Mouse (Mus musculus) midbrain, embryonic 11.5 days (tissue): Measurements from ENCODE around the gene Ecm2. TPM values are rescaled to one million over a fixed set of nuclear protein-coding genes. Genes with fewer than 3 reads are reported as not detected.
A peak's percentile ranks its signal among the peaks of the same experiment; 100 is the strongest.

Experiments
- ATAC-seq: fragments of 200-750 bp; cut with Nextera tagmentation; 2 replicates; pipeline ENCODE4 v1.8.0; 2017; ENCODE audit warnings: moderate TSS enrichment, moderate library complexity; ENCODE audit not compliant: low FRiP score
- DNase-seq: peaks from one replicate; pipeline ENCODE4 v3.0.0; 2015; ENCODE audit warnings: low spot score; ENCODE audit errors: missing footprints
- H3K27ac ChIP-seq: fragments of 300-500 bp; sonication (generic); 2 replicates; pipeline ENCODE4 v1.5.1; 2014; ENCODE audit warnings: low read depth, low read length
- H3K27me3 ChIP-seq: fragments of 300-500 bp; sonication (generic); 2 replicates; pipeline ENCODE4 v1.6.1; 2014; ENCODE audit warnings: mild to moderate bottlenecking, low read length, moderate library complexity, mixed read lengths; ENCODE audit not compliant: control insufficient read depth, insufficient read depth
- H3K36me3 ChIP-seq: fragments of 300-500 bp; sonication (generic); 2 replicates; pipeline ENCODE4 v1.6.1; 2014; ENCODE audit warnings: mild to moderate bottlenecking, low read length, moderate library complexity, mixed read lengths; ENCODE audit not compliant: control insufficient read depth, insufficient read depth
- H3K4me1 ChIP-seq: fragments of 300-500 bp; sonication (generic); 2 replicates; pipeline ENCODE4 v1.6.1; 2014; ENCODE audit warnings: low read length; ENCODE audit not compliant: control insufficient read depth, insufficient read depth
- H3K4me2 ChIP-seq: fragments of 300-500 bp; sonication (generic); 2 replicates; pipeline ENCODE4 v1.6.1; 2014; ENCODE audit warnings: mild to moderate bottlenecking, moderate library complexity
- H3K4me3 ChIP-seq: fragments of 300-500 bp; sonication (generic); 2 replicates; pipeline ENCODE4 v1.5.1; 2014; ENCODE audit warnings: low read depth, low read length
- H3K9ac ChIP-seq: fragments of 300-500 bp; sonication (generic); 2 replicates; pipeline ENCODE4 v1.6.1; 2014; ENCODE audit warnings: low read length
- H3K9me3 ChIP-seq: fragments of 300-500 bp; sonication (generic); 2 replicates; pipeline ENCODE4 v1.6.1; 2016; ENCODE audit warnings: low read length; ENCODE audit not compliant: control insufficient read depth
- WGBS: fragments of 180-500 bp; shearing (Covaris S2); extraction: QIAGEN DNeasy Blood & Tissue Kit; methylation state at CpG from one replicate; pipeline ENCODE4 v1.1.7; 2014; 5-methylcytosine and 5-hydroxymethylcytosine counted together
- polyA plus RNA-seq: library from polyadenylated mRNA; unstranded; fragments of >200 nt; fragmentation: Nextera tagmentation; extraction: Ambion mirVana; gene quantifications from 2 replicates; pipeline ENCODE4 v1.2.1, GENCODE M21; 2014

Ecm2 gene
- polyA plus RNA-seq, 1 experiment from 2014 or later, result 1.2 TPM

DNA sequence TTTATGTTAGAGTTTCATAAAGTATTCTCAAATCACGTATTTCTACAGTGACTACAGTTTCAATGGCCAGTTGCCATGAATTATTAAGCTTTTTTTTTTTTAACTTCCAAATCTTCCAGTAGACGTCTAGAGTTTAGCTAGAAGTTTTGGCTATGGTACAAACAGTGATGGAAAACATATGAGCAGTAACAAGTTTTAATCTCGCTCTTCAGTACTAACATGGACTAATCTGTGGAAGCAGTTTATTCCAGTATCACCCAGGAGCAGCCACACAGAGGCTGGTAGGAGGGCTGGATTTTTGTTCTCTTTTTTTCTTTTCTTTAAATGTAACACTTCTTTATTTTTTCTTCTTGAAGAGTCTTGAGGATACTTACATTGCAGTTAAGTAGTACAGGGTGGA is 39.7 kb downstream of the Ecm2 start, which contains the start of gene Aspn:
Gene Aspn, plus strand, starts transcription at position 165 of the 400 bp plus-strand sequence.
- no peaks in the 10 kb centered on the region for H3K4me1 ChIP-seq
- no peak within 1 kb of the TSS for H3K9ac ChIP-seq
- 82% methylated on average over 3 of the region's 3 CpGs for WGBS
- DNase-seq (no peak), ATAC-seq (no peak)
- no peak within 1 kb of the TSS for H3K4me3 ChIP-seq
- H3K36me3 ChIP-seq, result no peaks in the 10 kb centered on the region
- no peak within 1 kb of the TSS for H3K27ac ChIP-seq
- no peaks in the 10 kb centered on the region for H3K9me3 ChIP-seq
- H3K27me3 ChIP-seq, result no peaks in the 10 kb centered on the region
- no peak within 1 kb of the TSS for H3K4me2 ChIP-seq

DNA sequence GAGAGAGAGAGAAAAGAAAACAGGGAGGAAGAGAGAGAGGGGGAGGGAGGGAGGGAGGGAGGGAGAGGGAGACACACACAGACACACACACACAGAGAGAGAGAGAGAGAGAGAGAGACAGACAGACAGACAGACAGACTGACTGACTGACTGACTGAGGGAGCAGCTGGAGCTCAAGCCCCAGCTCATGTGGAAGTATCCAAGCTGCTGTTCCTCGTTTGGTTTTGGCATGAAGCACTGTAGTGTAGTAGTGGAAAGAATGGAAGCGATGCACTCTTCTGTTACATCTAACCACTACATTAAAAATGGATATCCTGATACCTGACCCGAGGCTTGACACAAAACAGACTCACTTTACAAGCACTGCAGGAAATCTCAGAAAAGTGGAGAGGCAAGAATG is 41.0 kb downstream of the Ecm2 start:
- ATAC-seq, result no peak
- H3K4me2 ChIP-seq, result no peak overlapping the region
- no peaks in the 10 kb centered on the region for H3K4me1 ChIP-seq
- H3K9ac ChIP-seq, result no peak overlapping the region
- H3K27ac ChIP-seq, result no peak overlapping the region
- H3K27me3 ChIP-seq, result no peaks in the 10 kb centered on the region
- H3K9me3 ChIP-seq, result no peaks in the 10 kb centered on the region
- no peak for DNase-seq
- WGBS, result 58% methylated on average over 3 of the region's 3 CpGs
- H3K4me3 ChIP-seq, result no peak overlapping the region
- H3K36me3 ChIP-seq, result no peaks in the 10 kb centered on the region

DNA sequence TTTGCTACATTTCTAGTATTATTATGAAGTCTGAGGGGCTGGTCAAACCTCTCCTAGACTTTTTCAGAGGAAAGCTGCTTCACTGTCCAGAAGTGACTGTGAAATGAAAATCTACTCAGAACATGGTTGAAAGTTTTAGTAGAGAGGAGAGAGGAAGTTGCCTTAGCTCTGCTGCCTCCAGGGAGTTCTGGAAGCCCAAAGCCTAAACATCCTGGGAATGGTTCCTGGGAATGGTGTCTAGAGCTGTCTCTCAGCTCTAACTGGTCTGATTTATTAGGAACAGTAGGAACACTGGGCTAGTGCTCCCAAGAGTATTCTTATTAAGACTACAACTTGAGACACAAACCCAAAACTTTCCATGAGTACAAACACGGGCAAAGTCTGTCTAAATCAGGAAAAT is 41.9 kb downstream of the Ecm2 start:
- H3K9me3 ChIP-seq, result no peaks in the 10 kb centered on the region
- no peaks in the 10 kb centered on the region for H3K27me3 ChIP-seq
- H3K4me2 ChIP-seq, result no peak overlapping the region
- no peak overlapping the region for H3K27ac ChIP-seq
- DNase-seq, result no peak
- no peak overlapping the region for H3K9ac ChIP-seq
- ATAC-seq, result no peak
- H3K4me1 ChIP-seq, result no peaks in the 10 kb centered on the region
- no peak overlapping the region for H3K4me3 ChIP-seq
- 83% methylated on average over 1 of the region's 1 CpGs for WGBS
- no peaks in the 10 kb centered on the region for H3K36me3 ChIP-seq

DNA sequence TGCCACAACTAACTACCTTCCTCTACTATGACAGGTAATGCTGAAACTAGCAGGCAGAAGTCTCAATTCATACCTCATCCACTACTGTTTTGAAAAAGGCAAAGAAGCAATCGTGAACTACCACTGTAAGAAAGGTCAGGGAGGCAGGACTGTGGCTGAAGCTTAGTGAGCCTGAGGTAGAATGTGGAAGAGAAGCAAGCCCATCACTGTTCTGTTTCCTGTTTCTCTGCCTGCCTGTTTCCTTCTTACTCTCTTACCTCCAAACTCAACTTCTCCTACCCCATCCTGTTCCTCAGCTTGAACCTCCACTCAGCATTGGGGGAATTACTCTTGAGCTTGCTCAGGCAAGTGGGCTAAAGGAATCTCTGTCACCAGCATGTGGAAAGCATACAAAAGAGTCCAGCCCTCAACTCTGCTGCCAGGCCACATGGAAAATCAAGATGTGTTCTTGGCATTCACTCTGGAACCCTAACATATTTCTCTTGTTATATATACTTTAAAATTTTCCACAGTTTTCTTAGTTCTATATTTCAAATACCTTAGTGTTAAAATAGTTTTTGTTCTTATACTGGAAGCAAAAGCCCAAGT is 43.0 kb downstream of the Ecm2 start:
- ATAC-seq (no peak), DNase-seq (no peak)
- no peak overlapping the region for H3K9ac ChIP-seq
- H3K27me3 ChIP-seq, result no peaks in the 10 kb centered on the region
- H3K27ac ChIP-seq, result no peak overlapping the region
- H3K4me2 ChIP-seq, result no peak overlapping the region
- H3K36me3 ChIP-seq, result no peaks in the 10 kb centered on the region
- no peaks in the 10 kb centered on the region for H3K9me3 ChIP-seq
- WGBS, result 71% methylated on average over 1 of the region's 1 CpGs
- no peaks in the 10 kb centered on the region for H3K4me1 ChIP-seq
- H3K4me3 ChIP-seq, result no peak overlapping the region

DNA sequence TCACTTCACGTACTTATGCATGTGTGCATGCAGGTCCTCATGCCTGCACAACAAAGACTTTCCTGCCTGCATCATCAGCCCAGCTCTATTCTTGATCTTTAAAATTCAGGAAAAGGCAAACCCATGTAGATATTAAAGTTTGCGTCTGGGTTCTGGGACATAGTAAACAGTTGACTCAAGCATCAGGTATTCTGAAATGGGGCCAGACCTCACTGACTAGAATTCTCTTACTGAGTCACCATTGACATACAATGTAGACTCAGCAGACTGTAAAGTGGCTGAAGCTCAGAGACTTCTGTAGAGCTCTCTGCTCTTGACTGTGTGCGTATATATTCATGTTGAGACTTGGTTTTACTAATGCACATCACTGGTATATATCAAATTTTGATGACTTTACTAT is 45.0 kb downstream of the Ecm2 start:
- H3K9me3 ChIP-seq, result no peaks in the 10 kb centered on the region
- H3K36me3 ChIP-seq, result no peaks in the 10 kb centered on the region
- no peak for ATAC-seq
- no peak overlapping the region for H3K4me3 ChIP-seq
- DNase-seq, result no peak
- 91% methylated on average over 3 of the region's 3 CpGs for WGBS
- no peak overlapping the region for H3K4me2 ChIP-seq
- H3K27ac ChIP-seq, result no peak overlapping the region
- no peaks in the 10 kb centered on the region for H3K27me3 ChIP-seq
- no peak overlapping the region for H3K9ac ChIP-seq
- no peaks in the 10 kb centered on the region for H3K4me1 ChIP-seq

DNA sequence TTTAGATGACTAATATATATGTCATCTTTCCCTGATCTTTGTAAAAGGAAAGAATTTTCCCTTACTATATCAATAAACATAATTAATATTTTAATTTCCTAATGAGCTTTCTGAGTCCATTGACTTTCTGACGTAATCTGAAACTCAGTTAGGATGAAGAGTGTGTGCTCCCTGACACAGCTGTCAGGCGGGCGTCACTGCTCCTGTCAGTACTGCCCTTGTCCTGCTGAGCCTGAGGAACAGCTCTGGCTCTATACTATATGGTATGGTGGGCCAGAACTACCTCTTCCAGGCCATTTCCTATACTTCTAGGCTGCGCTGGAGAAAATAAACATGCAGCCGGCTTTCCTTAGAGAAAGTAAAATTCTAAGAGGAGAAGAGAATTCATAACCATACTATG is 49.9 kb downstream of the Ecm2 start:
- ATAC-seq, result no peak
- DNase-seq, result no peak
- Histone ChIP-seq H3K9me3 (no peaks in the 10 kb centered on the region), H3K36me3 (no peaks in the 10 kb centered on the region), H3K9ac (no peak overlapping the region), H3K4me3 (no peak overlapping the region), H3K27ac (no peak overlapping the region), H3K4me2 (no peak overlapping the region), H3K4me1 (no peaks in the 10 kb centered on the region), H3K27me3 (no peaks in the 10 kb centered on the region)
- WGBS, result 83% methylated on average over 5 of the region's 5 CpGs

DNA sequence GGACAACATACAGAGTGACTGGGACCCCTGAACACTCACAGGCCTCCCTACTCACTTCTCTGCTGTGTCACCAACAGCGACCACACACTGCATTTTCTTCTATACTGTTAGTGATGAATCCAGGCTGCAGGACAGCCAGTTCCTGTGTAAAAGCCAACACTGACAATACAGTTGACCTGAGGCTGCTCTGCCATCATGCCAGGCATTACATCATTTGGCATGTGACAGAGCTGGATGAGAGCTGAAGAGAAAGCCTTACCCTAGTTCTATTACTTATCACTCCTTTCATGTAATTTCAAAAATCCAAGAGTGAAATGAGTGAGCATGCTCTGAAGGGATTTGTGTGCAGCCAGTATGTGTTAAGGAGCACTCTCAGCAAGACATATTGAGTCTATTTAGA is 51.6 kb downstream of the Ecm2 start:
- Histone ChIP-seq H3K27ac (no peak overlapping the region), H3K4me1 (no peaks in the 10 kb centered on the region), H3K36me3 (no peaks in the 10 kb centered on the region), H3K9ac (no peak overlapping the region), H3K27me3 (no peaks in the 10 kb centered on the region), H3K4me3 (no peak overlapping the region), H3K4me2 (no peak overlapping the region), H3K9me3 (no peaks in the 10 kb centered on the region)
- no peak for ATAC-seq
- 86% methylated on average over 1 of the region's 1 CpGs for WGBS
- DNase-seq, result no peak

DNA sequence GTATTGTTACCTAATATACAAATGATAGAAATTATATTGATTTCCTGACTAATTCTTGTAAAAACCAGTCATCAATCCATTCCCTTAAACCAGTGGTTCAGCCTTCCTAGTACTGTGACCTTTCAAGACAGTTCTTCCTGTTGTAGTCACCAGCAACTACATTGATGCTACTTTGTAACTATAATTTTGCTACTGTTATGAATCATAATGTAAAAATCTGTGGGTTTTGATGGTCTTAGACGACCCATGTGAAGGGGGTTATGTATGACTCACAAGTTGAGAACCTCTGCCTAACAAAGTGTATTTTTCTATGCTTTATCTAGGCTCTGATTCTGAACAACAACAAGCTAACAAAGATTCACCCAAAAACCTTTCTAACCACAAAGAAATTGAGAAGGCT is 52.3 kb downstream of the Ecm2 start:
- Histone ChIP-seq H3K27ac (no peak overlapping the region), H3K9me3 (no peaks in the 10 kb centered on the region), H3K4me3 (no peak overlapping the region), H3K9ac (no peak overlapping the region), H3K4me2 (no peak overlapping the region), H3K4me1 (no peaks in the 10 kb centered on the region), H3K36me3 (no peaks in the 10 kb centered on the region), H3K27me3 (no peaks in the 10 kb centered on the region)
- 80% methylated on average over 1 of the region's 1 CpGs for WGBS
- ATAC-seq (no peak), DNase-seq (no peak)

DNA sequence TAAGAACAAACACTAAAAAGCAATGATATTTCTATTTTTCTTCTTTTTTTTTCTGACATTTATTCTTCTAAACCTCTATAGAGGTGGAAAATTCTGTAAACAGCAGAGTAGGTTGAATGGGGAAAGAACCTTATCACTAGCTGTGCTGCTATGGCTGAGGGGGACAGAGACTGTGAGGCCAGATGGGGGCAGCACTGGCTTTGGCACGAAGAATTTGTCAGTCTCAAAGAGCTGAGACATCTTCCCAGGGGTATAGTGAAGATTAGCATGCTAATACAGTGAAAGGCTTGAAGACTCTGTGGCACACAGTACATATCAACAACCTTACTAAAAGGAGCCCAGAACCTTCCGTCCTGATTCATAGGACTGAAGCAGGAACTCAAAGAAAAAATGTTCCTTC is 54.6 kb downstream of the Ecm2 start:
- no peaks in the 10 kb centered on the region for H3K27me3 ChIP-seq
- 35% methylated on average over 2 of the region's 2 CpGs for WGBS
- H3K36me3 ChIP-seq, result no peaks in the 10 kb centered on the region
- no peaks in the 10 kb centered on the region for H3K4me1 ChIP-seq
- no peak overlapping the region for H3K4me3 ChIP-seq
- H3K9me3 ChIP-seq, result no peaks in the 10 kb centered on the region
- no peak overlapping the region for H3K9ac ChIP-seq
- no peak overlapping the region for H3K4me2 ChIP-seq
- H3K27ac ChIP-seq, result no peak overlapping the region
- ATAC-seq, result 0 out of 2 replicates have a peak, but pooled peaks have one; percentile 35
- peak; percentile 88 for DNase-seq
